Mouse (Mus musculus) stomach, postnatal 0 days (tissue): Measurements from ENCODE around the gene Smndc1. TPM values are rescaled to one million over a fixed set of nuclear protein-coding genes. Genes with fewer than 3 reads are reported as not detected.

ENCODE experiments used
- ATAC-seq: fragments of 200-750 bp; cut with Nextera tagmentation; 2 replicates; pipeline ENCODE4 v1.8.0; 2017; ENCODE audit not compliant: low FRiP score, low TSS enrichment
- DNase-seq: peaks from one replicate; pipeline ENCODE4 v3.0.0-alpha.2; 2016; ENCODE audit warnings: low spot score
- H3K27ac ChIP-seq: fragments of 300-500 bp; sonication (generic); replicated peaks from 2 replicates; pipeline ENCODE4 v1.5.1; 2014; ENCODE audit warnings: mild to moderate bottlenecking, control low read depth
- H3K27me3 ChIP-seq: fragments of 300-500 bp; sonication (generic); 2 replicates; pipeline ENCODE4 v1.6.1; 2014; ENCODE audit warnings: low read length; ENCODE audit not compliant: control insufficient read depth, insufficient read depth
- H3K36me3 ChIP-seq: fragments of 300-500 bp; sonication (generic); 2 replicates; pipeline ENCODE4 v1.6.1; 2014; ENCODE audit warnings: low read length, mixed read lengths; ENCODE audit not compliant: control insufficient read depth, insufficient read depth
- H3K4me1 ChIP-seq: fragments of 300-500 bp; sonication (generic); replicated peaks from 2 replicates; pipeline ENCODE4 v1.6.1; 2014; ENCODE audit warnings: antibody characterized with exemption; ENCODE audit not compliant: control insufficient read depth, insufficient read depth
- H3K4me2 ChIP-seq: fragments of 300-500 bp; sonication (generic); replicated peaks from 2 replicates; pipeline ENCODE4 v1.6.1; 2014; ENCODE audit warnings: low read depth, mild to moderate bottlenecking, control low read depth, moderate library complexity
- H3K4me3 ChIP-seq: fragments of 300-500 bp; sonication (generic); 2 replicates; pipeline ENCODE4 v1.5.1; 2014; ENCODE audit warnings: low read depth, low read length, control low read depth
- H3K9ac ChIP-seq: fragments of 300-500 bp; sonication (generic); 2 replicates; pipeline ENCODE4 v1.6.1; 2014; ENCODE audit warnings: mild to moderate bottlenecking, low read length, control low read depth, mixed read lengths
- H3K9me3 ChIP-seq: fragments of 300-500 bp; sonication (generic); 2 replicates; pipeline ENCODE4 v1.6.1; 2016; ENCODE audit warnings: low read length; ENCODE audit not compliant: control insufficient read depth
- CTCF ChIP-seq: IDR thresholded peaks from 2 replicates; pipeline ENCODE4 v1.5.1; 2016; ENCODE audit warnings: antibody characterized with exemption, low read depth, mild to moderate bottlenecking, moderate library complexity
- EP300 ChIP-seq: optimal IDR thresholded peaks from 2 replicates; pipeline ENCODE3; 2016; ENCODE audit warnings: antibody characterized with exemption
- WGBS: fragments of 180-500 bp; shearing (Covaris S2); extraction: QIAGEN DNeasy Blood & Tissue Kit; methylation state at CpG from one replicate; pipeline ENCODE4 v1.1.7; 2014; 5-methylcytosine and 5-hydroxymethylcytosine counted together
- polyA plus RNA-seq: library from polyadenylated mRNA; unstranded; fragments of >200 nt; fragmentation: Nextera tagmentation; extraction: Ambion mirVana; gene quantifications from 2 replicates; pipeline ENCODE4 v1.2.1, GENCODE M21; 2015

The Smndc1 gene
- polyA plus RNA-seq, 1 experiment from 2014 or later: 26.1 TPM

- H3K9me3 ChIP-seq: no peaks in the 10 kb centered on the region
- H3K9ac ChIP-seq: peak overlapping the region; percentile 14; the same call in 1 of the 2 replicates
- peak; percentile 79 for DNase-seq
- no peaks in the 10 kb centered on the region for H3K4me1 ChIP-seq
- H3K27ac ChIP-seq: peak overlapping the region; percentile 59; the same call in 1 of the 2 replicates
- peak; percentile 84 for ATAC-seq
- WGBS: 4% methylated on average over 9 of the region's 9 CpGs
- no peaks in the 10 kb centered on the region for H3K36me3 ChIP-seq
- H3K4me3 ChIP-seq: peak overlapping the region; percentile 20; the same call in 1 of the 2 replicates
- peak overlapping the region; percentile 45 for H3K4me2 ChIP-seq
- TF ChIP-seq EP300: peak; percentile 42
- TF ChIP-seq CTCF: no peak
- no peaks in the 10 kb centered on the region for H3K27me3 ChIP-seq
Observed at GRCm38 (mm10) chr19:53364963-53365362, 25.4 kb downstream of the Smndc1 start.

GRCm38 (mm10) chr19:53364551-53364950 lies 25.8 kb downstream of the Smndc1 start:
- H3K9ac ChIP-seq: no peak overlapping the region
- H3K4me3 ChIP-seq: no peak overlapping the region
- ATAC-seq: no peak
- no peaks in the 10 kb centered on the region for H3K9me3 ChIP-seq
- no peak for TF ChIP-seq EP300
- no peak for TF ChIP-seq CTCF
- H3K4me1 ChIP-seq: no peaks in the 10 kb centered on the region
- no peak for DNase-seq
- 33% methylated on average over 2 of the region's 2 CpGs for WGBS
- H3K36me3 ChIP-seq: no peaks in the 10 kb centered on the region
- H3K4me2 ChIP-seq: peak overlapping the region; percentile 45
- H3K27me3 ChIP-seq: no peaks in the 10 kb centered on the region
- no peak overlapping the region; the same call in 1 of the 2 replicates for H3K27ac ChIP-seq

GRCm38 (mm10) chr19:53362967-53363366 lies 27.4 kb downstream of the Smndc1 start:
- no peak overlapping the region for H3K27ac ChIP-seq
- 49% methylated on average over 2 of the region's 2 CpGs for WGBS
- DNase-seq (peak; percentile 39), ATAC-seq (no peak; the same call in 1 of the 2 replicates)
- H3K27me3 ChIP-seq: no peaks in the 10 kb centered on the region
- no peak overlapping the region for H3K4me2 ChIP-seq
- no peaks in the 10 kb centered on the region for H3K4me1 ChIP-seq
- no peaks in the 10 kb centered on the region for H3K9me3 ChIP-seq
- TF ChIP-seq CTCF: peak; percentile 65
- TF ChIP-seq EP300: no peak
- H3K4me3 ChIP-seq: no peak overlapping the region
- H3K36me3 ChIP-seq: no peaks in the 10 kb centered on the region
- H3K9ac ChIP-seq: no peak overlapping the region

GRCm38 (mm10) chr19:53360265-53360958 lies 30.0 kb downstream of the Smndc1 start:
- Histone ChIP-seq H3K27me3 (no peaks in the 10 kb centered on the region), H3K9ac (no peak overlapping the region), H3K27ac (no peak overlapping the region), H3K9me3 (no peaks in the 10 kb centered on the region), H3K4me2 (peak overlapping the region; percentile 46), H3K36me3 (no peaks in the 10 kb centered on the region; the same call in 1 of the 2 replicates), H3K4me3 (no peak overlapping the region), H3K4me1 (no peaks in the 10 kb centered on the region)
- TF ChIP-seq EP300 (no peak), CTCF (no peak)
- ATAC-seq (no peak), DNase-seq (no peak)
- 49% methylated on average over 8 of the region's 8 CpGs for WGBS

- 44% methylated on average over 22 of the region's 22 CpGs for WGBS
- H3K9ac ChIP-seq: no peak overlapping the region
- peak overlapping the region; percentile 12; the same call in 1 of the 2 replicates for H3K4me3 ChIP-seq
- no peak overlapping the region for H3K27ac ChIP-seq
- H3K27me3 ChIP-seq: no peaks in the 10 kb centered on the region
- no peaks in the 10 kb centered on the region; the same call in 1 of the 2 replicates for H3K36me3 ChIP-seq
- H3K4me1 ChIP-seq: no peaks in the 10 kb centered on the region
- DNase-seq (peak; percentile 31), ATAC-seq (peak; percentile 22; the same call in 1 of the 2 replicates)
- TF ChIP-seq EP300: no peak
- no peak for TF ChIP-seq CTCF
- H3K9me3 ChIP-seq: no peaks in the 10 kb centered on the region
- peak overlapping the region; percentile 46 for H3K4me2 ChIP-seq
Observed at GRCm38 (mm10) chr19:53359160-53360033, 31.0 kb downstream of the Smndc1 start.
